Mouse (Mus musculus): ENCODE results near the gene Epha4.

Epha4 gene

GRCm38 (mm10) chr1:77446438-77446837, 68.5 kb downstream of the Epha4 start:
- no peak for DNase-seq (ENCODE audit: low spot score)

- DNase-seq (ENCODE audit: low spot score) = no peak
Measured at GRCm38 (mm10) chr1:77444648-77445047, 70.2 kb downstream of the Epha4 start.

GRCm38 (mm10) chr1:77441987-77442386, 72.9 kb downstream of the Epha4 start:
- DNase-seq (ENCODE audit: low spot score) = no peak

DNA sequence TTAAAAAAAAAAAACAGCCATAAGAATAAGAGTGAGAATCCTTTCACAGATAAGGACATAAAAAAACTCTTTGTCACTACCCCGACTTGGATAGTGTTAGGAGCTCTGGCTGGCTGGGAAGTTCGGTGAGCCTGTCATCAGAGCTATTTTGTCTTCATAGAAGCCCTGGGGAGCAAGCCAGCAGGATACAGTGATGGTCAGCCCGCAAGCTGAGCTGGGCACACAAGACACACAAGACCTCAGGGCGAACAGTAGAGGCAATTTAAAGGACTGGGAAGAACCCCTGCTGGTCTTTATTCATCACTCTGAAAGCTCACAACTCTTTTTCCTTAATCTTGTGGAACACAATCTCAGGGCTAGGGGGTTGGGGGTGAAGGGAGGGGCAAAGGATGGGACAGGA, 73.5 kb downstream of the Epha4 start:
- no peak for DNase-seq (ENCODE audit: low spot score)

DNA sequence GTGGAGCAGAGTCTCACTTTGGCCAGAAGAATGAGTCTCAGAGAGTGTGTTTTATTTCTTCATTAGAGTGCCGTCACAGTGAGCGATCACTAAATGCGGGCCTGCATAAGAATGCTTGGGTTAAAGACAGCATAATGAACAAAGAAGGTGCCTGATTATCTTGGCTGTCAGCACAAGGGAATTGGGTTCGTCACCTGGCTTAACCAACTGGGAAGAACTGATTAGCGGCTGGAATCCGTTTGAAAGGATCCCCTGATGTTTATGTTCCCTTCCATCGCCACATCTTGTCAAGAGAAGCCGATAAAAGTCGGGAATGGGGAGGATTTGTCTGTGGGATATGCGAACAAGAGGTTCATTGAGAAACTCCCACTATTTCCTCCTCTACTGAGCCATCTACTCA, 74.4 kb downstream of the Epha4 start:
- no peak for DNase-seq (ENCODE audit: low spot score)

DNA sequence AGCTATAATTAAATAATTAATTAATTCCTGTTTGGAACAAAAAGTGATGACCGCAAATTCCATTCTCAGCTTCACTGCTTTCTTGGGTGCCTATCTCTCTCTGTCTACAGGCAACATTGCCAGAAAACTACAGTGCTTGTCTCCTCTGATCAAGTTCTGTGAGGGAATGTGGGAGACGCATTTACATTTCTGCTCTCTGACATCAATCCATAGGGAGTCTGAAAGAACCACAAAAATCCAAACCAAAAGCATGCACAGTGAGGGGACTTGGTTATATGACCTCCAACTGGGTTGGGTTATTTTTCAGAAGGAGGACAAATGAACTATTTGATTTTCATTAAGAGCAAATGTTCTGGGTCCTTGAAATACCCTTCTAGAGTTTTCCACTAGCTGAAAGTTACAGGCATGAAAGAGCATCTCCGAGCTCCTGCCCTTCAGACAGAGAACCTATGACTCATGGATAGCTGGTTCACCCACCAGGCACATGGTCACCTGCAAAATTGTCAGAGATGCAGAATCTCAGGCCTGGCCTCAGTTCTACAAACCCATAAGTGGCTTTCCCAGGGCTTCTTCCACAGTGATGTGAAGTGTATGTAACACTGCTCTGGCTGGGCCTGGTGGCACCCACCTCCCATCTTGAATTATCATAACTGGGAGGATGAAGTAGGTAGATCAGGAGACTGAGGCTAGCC, 75.4 kb downstream of the Epha4 start:
- DNase-seq (ENCODE audit: low spot score) = no peak

DNA sequence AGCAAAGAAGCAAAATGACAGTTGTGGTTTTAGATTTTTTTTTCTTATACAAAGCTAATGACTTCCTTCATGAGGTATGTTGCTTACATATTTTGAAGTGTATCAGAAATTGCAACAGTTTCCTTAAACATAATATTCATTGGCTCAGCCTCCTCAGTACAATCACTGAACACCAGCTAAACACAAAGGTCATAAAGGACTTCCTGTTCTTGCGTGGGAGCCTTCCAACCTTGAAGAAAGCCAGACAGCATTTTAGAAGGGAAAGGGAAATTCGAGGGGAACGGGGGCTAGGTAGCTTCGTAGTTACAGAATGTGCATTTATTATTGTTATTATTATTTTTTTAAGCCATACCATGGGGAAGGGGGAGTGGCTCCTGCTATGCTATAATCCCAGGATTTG, 76.2 kb downstream of the Epha4 start:
- no peak for DNase-seq (ENCODE audit: low spot score)

GRCm38 (mm10) chr1:77437881-77438610, 76.8 kb downstream of the Epha4 start:
- DNase-seq (ENCODE audit: low spot score) = no peak

GRCm38 (mm10) chr1:77435045-77435444, 79.8 kb downstream of the Epha4 start:
- DNase-seq (ENCODE audit: low spot score) = no peak

GRCm38 (mm10) chr1:77433148-77433547, 81.7 kb downstream of the Epha4 start:
- DNase-seq (ENCODE audit: low spot score) = no peak

DNA sequence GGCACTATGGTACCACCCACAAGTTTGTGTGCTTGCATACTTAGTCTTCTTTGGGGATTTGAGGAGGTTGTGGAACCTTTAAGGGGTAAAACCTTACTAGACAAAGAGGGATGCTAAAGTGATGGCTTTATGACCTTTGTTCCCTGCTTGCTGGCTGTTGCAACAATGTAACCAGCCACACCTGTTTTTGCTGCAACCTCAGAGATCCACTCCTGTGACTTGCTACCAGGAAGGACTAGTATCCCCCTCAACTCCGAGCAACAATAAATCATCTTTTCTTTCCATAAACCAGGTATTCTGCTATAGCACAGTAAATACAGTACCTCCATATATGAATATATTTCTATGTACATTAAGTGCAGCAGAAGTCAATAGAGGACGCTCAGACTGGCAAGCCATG, 82.4 kb downstream of the Epha4 start:
- DNase-seq (ENCODE audit: low spot score) = no peak

DNA sequence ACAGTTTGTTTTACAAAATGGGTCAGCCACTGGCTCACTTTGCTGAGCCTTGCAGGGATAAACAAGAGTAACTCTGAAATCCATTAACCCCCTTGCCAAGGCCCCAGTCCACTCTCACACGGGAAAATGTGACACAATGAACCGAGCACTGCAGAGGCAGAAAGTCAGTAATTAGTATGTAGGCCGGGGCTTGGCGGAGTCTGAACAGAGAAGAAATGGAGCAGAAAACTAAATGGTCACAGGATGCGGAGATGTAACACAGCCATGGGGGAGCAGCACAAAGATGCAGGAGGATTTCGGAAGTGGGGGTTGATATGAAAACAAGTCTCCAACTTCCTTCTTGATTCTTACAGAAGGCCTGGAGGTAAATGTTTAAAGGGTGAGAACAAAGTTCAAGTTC, 85.7 kb downstream of the Epha4 start:
- DNase-seq (ENCODE audit: low spot score) = no peak

DNA sequence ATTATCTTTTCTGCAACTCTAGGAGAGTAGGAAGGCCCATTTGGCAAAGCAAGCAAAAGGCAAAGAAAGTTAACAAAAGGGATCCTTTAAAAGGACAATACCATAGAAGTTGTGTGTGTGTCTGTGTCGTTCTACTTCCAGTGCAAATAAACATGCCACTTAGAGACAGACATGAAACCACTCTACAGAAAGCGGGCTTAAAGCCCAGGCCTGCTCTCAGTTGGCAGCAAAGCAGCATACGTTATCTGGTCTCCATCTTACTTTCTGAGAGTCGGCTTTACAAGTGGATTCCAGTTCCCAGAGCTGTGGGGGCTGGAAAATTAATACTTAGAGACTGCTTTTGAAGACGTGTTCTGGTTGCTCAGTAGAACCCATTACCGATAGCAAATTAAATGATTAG, 87.9 kb downstream of the Epha4 start:
- DNase-seq (ENCODE audit: low spot score) = no peak

DNA sequence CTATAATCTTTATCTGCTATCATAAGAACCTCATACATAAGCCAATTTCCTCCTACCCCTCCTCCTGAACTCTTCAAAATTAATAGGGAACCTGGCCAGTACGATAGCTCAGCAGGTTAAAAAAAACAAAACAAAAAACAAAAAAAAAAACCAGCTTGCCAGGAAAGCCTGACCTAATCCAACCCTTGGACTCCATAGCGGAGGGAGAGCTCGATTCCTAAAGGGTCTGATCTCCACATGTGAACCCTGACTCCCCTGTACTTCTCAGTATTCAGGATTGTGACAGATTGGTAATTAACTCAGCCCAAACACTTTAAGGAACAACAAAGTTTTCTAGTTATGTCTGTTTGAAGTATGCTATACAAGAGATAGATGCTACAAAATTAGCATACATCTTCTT, 89.7 kb downstream of the Epha4 start:
- DNase-seq (ENCODE audit: low spot score) = no peak

DNA sequence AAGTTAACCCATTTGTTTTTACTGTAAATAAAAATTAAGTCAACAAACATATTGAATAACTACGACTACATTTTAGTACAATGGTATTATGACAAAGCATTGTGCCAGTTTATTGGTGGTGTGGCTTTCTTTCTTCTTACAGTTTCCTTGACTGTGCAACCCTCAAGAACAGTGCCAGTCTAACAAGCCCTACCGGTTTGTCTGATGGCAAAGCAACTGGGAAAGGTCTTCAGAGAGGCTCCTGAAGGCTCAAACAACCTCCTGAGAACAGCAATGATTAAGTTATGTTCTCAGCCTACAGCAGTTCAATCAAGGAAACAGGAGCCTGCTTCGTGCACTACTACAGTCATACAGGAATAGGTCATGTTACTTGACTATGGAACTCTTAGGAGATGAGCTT, 93.8 kb downstream of the Epha4 start:
- no peak for DNase-seq (ENCODE audit: low spot score)

- DNase-seq (ENCODE audit: low spot score) = no peak
Measured at GRCm38 (mm10) chr1:77420348-77420747, 94.5 kb downstream of the Epha4 start.

GRCm38 (mm10) chr1:77416872-77417271, 98.0 kb downstream of the Epha4 start:
- DNase-seq (ENCODE audit: low spot score) = no peak

DNA sequence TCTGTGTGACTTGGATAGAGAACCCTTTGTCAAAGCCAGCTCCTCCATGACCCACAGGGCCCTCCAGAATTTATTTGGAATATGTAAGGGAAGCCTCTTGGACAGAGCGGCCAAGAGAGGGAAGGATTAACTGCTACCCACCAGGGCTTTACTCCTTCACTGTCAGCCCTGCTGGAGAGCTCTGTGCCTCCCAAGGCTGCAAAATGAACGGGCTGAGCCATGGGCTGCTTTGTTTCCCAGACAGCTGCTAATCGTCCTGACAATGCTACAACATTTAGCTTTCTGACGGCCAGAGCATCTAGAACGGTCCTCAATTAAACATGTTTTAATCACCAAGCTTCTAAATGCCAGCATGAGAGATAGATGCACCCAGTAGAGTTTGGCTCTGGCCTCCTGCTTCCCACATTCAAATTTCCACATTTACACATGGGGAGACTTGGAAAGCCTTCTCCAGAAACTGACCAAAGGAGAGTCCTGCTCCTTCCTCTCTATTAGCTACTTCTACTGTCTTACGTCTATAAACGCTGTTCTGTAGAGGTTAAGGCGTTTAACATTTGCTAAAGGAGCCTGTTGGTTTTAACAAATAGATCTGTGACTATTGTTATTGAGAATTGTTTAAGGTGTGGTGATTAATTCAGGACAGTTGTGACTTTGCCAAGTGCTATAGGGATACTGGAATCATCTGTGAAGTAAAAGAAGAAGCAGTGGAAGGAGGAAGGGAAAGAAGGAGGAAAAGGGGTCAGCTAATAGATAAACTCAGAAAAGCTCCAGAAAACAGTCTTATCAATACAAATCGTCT, 101.8 kb downstream of the Epha4 start:
- no peak for DNase-seq (ENCODE audit: low spot score)

- no peak for DNase-seq (ENCODE audit: low spot score)
Measured at GRCm38 (mm10) chr1:77412285-77412684, 102.6 kb downstream of the Epha4 start.

GRCm38 (mm10) chr1:77411222-77411621, 103.7 kb downstream of the Epha4 start:
- DNase-seq (ENCODE audit: low spot score) = no peak

GRCm38 (mm10) chr1:77410716-77411115, 104.2 kb downstream of the Epha4 start:
- no peak for DNase-seq (ENCODE audit: low spot score)

- DNase-seq (ENCODE audit: low spot score) = no peak
Measured at GRCm38 (mm10) chr1:77410153-77410552, 104.7 kb downstream of the Epha4 start.

DNA sequence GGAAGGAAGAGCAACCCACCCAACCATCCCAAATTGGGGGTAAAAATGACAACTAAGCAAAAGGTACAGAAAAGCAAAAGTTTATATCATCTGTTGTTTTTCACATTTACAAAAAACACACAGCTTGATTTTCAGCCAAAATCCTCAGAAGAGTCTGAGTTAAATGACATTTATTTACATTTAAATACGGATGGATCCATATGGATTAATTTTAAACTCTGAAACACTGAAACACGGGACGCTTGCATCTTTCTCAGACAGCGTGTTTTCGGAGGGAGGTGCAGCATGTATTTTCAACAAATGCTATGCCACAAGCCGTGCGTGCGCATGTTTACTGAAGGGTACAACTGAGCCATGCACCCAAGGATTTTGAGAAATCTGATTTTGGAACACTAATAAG, 105.4 kb downstream of the Epha4 start:
- no peak for DNase-seq (ENCODE audit: low spot score)

Measured in testis, postnatal 10 days (tissue).